Mouse (Mus musculus): ENCODE data around the gene Tab1. TPM values are rescaled to one million over a fixed set of nuclear protein-coding genes. Genes with fewer than 3 reads are reported as not detected.
A peak's percentile ranks its signal among the peaks of the same experiment; 100 is the strongest.

Gene Tab1
- polyA plus RNA-seq (2014; fragmentation: Nextera tagmentation; extraction: Ambion mirVana), result 26.8 and 26.9 TPM in 2 replicates

- ATAC-seq (replicated peaks; ENCODE audit: insufficient number of reproducible peaks, low FRiP score, low TSS enrichment, low read depth), result peak; percentile 88
- WGBS, result under 1% methylated on average over 56 of the region's 59 CpGs
- no peaks in the 10 kb centered on the region for H3K27me3 ChIP-seq (ENCODE audit: control insufficient read depth, insufficient read depth, low read length)
- H3K9me3 ChIP-seq (replicated peaks; ENCODE audit: control insufficient read depth, low read length), result no peaks in the 10 kb centered on the region
- peaks cover 6% of the 10 kb centered on the region for H3K4me1 ChIP-seq (ENCODE audit: control insufficient read depth, insufficient read depth, low read length)
- H3K27ac ChIP-seq (replicated peaks; ENCODE audit: low read depth, low read length), result peak within 1 kb of the TSS; percentile 98
- peaks cover 3% of the 10 kb centered on the region; the same call in 1 of the 2 replicates for H3K36me3 ChIP-seq (replicated peaks; ENCODE audit: control insufficient read depth, insufficient read depth, low read depth, low read length)
- H3K4me3 ChIP-seq (ENCODE audit: low read depth, low read length), result peak within 1 kb of the TSS; percentile 58
- H3K4me2 ChIP-seq (ENCODE audit: low read depth, low read length), result peak within 1 kb of the TSS; percentile 73
- peak; percentile 95 for DNase-seq (ENCODE audit: low spot score)
- peak within 1 kb of the TSS; percentile 91 for H3K9ac ChIP-seq (replicated peaks; ENCODE audit: low read length)
Measured at GRCm38 (mm10) chr15:80132993-80133586, at the start of gene Tab1. TSS of gene Tab1 (plus strand) at chr15:80133127.

DNA sequence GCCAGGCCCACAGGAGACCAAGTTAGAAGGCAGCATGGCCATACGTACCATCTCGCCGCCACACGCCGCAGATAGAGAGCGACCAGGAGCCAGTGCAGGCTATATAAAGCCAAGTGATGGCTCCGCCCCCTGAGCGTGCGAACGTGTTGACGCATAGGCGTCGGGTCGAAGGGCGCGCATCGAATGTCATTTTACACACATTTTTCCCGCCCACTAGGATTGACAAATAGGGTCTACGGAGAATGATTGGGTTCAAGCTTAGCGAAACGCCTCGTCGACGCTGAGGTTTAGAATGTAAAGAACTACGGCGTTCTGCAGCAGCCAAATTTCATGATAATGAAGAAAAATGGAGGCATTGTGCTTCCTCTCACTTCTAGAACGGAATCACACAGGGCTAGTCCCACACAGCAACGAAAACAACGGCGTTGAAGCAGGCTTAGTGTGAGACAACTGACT, 49.6 kb upstream of the Tab1 start:
- Histone ChIP-seq H3K4me1 (ENCODE audit: control insufficient read depth, insufficient read depth, low read length) (no peaks in the 10 kb centered on the region), H3K4me2 (ENCODE audit: low read depth, low read length) (peak overlapping the region; percentile 61), H3K4me3 (ENCODE audit: low read depth, low read length) (peak overlapping the region; percentile 90), H3K9me3 (replicated peaks; ENCODE audit: control insufficient read depth, low read length) (no peaks in the 10 kb centered on the region), H3K36me3 (replicated peaks; ENCODE audit: control insufficient read depth, insufficient read depth, low read depth, low read length) (peaks cover 14% of the 10 kb centered on the region), H3K27me3 (ENCODE audit: control insufficient read depth, insufficient read depth, low read length) (no peaks in the 10 kb centered on the region), H3K9ac (replicated peaks; ENCODE audit: low read length) (peak overlapping the region; percentile 96), H3K27ac (replicated peaks; ENCODE audit: low read depth, low read length) (peak overlapping the region; percentile 80)
- DNase-seq (ENCODE audit: low spot score) (peak; percentile 100), ATAC-seq (replicated peaks; ENCODE audit: insufficient number of reproducible peaks, low FRiP score, low TSS enrichment, low read depth) (peak; percentile 92)
- under 1% methylated on average over 30 of the region's 30 CpGs for WGBS

DNA sequence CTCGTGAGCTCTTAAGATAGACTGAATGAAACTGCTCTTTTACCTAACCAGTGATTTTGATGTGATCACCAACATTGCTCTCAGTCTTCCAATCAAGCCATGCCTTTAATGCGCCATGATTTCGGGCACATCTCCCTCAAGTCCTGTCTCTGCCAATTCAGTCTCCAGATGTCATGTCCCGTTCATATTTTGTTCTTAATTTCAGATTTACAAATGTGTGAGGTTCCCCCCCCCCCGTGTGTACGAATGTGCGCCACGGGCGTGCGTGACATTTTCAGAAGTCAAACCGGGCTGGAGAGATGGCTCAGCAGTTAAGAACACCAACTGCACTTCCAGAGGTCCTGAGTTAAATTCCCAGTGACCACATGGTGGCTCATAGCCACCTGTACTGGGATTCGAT, 49.2 kb upstream of the Tab1 start:
- H3K36me3 ChIP-seq (replicated peaks; ENCODE audit: control insufficient read depth, insufficient read depth, low read depth, low read length), result peaks cover 11% of the 10 kb centered on the region
- H3K4me1 ChIP-seq (ENCODE audit: control insufficient read depth, insufficient read depth, low read length), result no peaks in the 10 kb centered on the region
- DNase-seq (ENCODE audit: low spot score) (no peak), ATAC-seq (replicated peaks; ENCODE audit: insufficient number of reproducible peaks, low FRiP score, low TSS enrichment, low read depth) (no peak)
- H3K27ac ChIP-seq (replicated peaks; ENCODE audit: low read depth, low read length), result peak overlapping the region; percentile 80
- H3K9ac ChIP-seq (replicated peaks; ENCODE audit: low read length), result peak overlapping the region; percentile 65
- H3K4me3 ChIP-seq (ENCODE audit: low read depth, low read length), result peak overlapping the region; percentile 90
- H3K27me3 ChIP-seq (ENCODE audit: control insufficient read depth, insufficient read depth, low read length), result no peaks in the 10 kb centered on the region
- no peaks in the 10 kb centered on the region for H3K9me3 ChIP-seq (replicated peaks; ENCODE audit: control insufficient read depth, low read length)
- under 1% methylated on average over 12 of the region's 12 CpGs for WGBS
- peak overlapping the region; percentile 61 for H3K4me2 ChIP-seq (ENCODE audit: low read depth, low read length)

- H3K27ac ChIP-seq (replicated peaks; ENCODE audit: low read depth, low read length), result no peak overlapping the region
- no peaks in the 10 kb centered on the region for H3K9me3 ChIP-seq (replicated peaks; ENCODE audit: control insufficient read depth, low read length)
- no peak overlapping the region for H3K4me3 ChIP-seq (ENCODE audit: low read depth, low read length)
- DNase-seq (ENCODE audit: low spot score), result no peak
- peaks cover 17% of the 10 kb centered on the region for H3K27me3 ChIP-seq (ENCODE audit: control insufficient read depth, insufficient read depth, low read length)
- no peaks in the 10 kb centered on the region for H3K36me3 ChIP-seq (replicated peaks; ENCODE audit: control insufficient read depth, insufficient read depth, low read depth, low read length)
- no peaks in the 10 kb centered on the region for H3K4me1 ChIP-seq (ENCODE audit: control insufficient read depth, insufficient read depth, low read length)
- 80% methylated on average over 9 of the region's 9 CpGs for WGBS
- ATAC-seq (replicated peaks; ENCODE audit: insufficient number of reproducible peaks, low FRiP score, low TSS enrichment, low read depth), result no peak
- H3K4me2 ChIP-seq (ENCODE audit: low read depth, low read length), result no peak overlapping the region
- no peak overlapping the region for H3K9ac ChIP-seq (replicated peaks; ENCODE audit: low read length)
Measured at GRCm38 (mm10) chr15:80087406-80088012, 45.4 kb upstream of the Tab1 start.

GRCm38 (mm10) chr15:80088637-80089036, 44.3 kb upstream of the Tab1 start:
- Histone ChIP-seq H3K4me2 (ENCODE audit: low read depth, low read length) (no peak overlapping the region), H3K9me3 (replicated peaks; ENCODE audit: control insufficient read depth, low read length) (no peaks in the 10 kb centered on the region), H3K36me3 (replicated peaks; ENCODE audit: control insufficient read depth, insufficient read depth, low read depth, low read length) (no peaks in the 10 kb centered on the region), H3K4me1 (ENCODE audit: control insufficient read depth, insufficient read depth, low read length) (no peaks in the 10 kb centered on the region), H3K9ac (replicated peaks; ENCODE audit: low read length) (no peak overlapping the region), H3K27ac (replicated peaks; ENCODE audit: low read depth, low read length) (no peak overlapping the region), H3K4me3 (ENCODE audit: low read depth, low read length) (no peak overlapping the region), H3K27me3 (ENCODE audit: control insufficient read depth, insufficient read depth, low read length) (peaks cover 22% of the 10 kb centered on the region)
- DNase-seq (ENCODE audit: low spot score), result peak; percentile 94
- WGBS, result 25% methylated on average over 4 of the region's 4 CpGs
- ATAC-seq (replicated peaks; ENCODE audit: insufficient number of reproducible peaks, low FRiP score, low TSS enrichment, low read depth), result no peak

GRCm38 (mm10) chr15:80090155-80090554, 42.8 kb upstream of the Tab1 start:
- 78% methylated on average over 11 of the region's 11 CpGs for WGBS
- Histone ChIP-seq H3K9me3 (replicated peaks; ENCODE audit: control insufficient read depth, low read length) (no peaks in the 10 kb centered on the region), H3K27me3 (ENCODE audit: control insufficient read depth, insufficient read depth, low read length) (peaks cover 22% of the 10 kb centered on the region), H3K9ac (replicated peaks; ENCODE audit: low read length) (no peak overlapping the region), H3K4me2 (ENCODE audit: low read depth, low read length) (no peak overlapping the region), H3K4me1 (ENCODE audit: control insufficient read depth, insufficient read depth, low read length) (no peaks in the 10 kb centered on the region), H3K27ac (replicated peaks; ENCODE audit: low read depth, low read length) (no peak overlapping the region), H3K4me3 (ENCODE audit: low read depth, low read length) (no peak overlapping the region), H3K36me3 (replicated peaks; ENCODE audit: control insufficient read depth, insufficient read depth, low read depth, low read length) (no peaks in the 10 kb centered on the region)
- DNase-seq (ENCODE audit: low spot score) (no peak), ATAC-seq (replicated peaks; ENCODE audit: insufficient number of reproducible peaks, low FRiP score, low TSS enrichment, low read depth) (no peak)

DNA sequence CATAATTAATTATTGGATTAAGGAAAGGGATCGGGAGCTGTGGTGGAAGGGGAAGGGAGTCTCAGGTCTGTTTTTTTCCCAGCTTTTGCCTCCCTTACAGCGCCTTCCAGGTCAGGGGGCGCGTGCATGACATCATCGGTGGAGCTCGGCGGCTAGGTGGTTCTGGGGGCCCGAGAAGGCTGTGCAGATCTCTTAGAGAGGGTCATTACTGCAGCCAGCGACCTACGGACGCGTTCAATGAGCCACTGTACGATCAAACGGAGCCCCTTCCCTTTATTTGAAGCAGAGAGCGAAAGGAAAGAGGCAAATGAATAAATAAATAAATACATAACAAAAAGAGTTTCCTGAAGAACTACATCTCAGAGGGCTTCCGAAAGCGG, 42.2 kb upstream of the Tab1 start:
- ATAC-seq (replicated peaks; ENCODE audit: insufficient number of reproducible peaks, low FRiP score, low TSS enrichment, low read depth) (0 out of 2 replicates have a peak, but pooled peaks have one; percentile 51), DNase-seq (ENCODE audit: low spot score) (peak; percentile 30)
- Histone ChIP-seq H3K9me3 (replicated peaks; ENCODE audit: control insufficient read depth, low read length) (no peaks in the 10 kb centered on the region), H3K27ac (replicated peaks; ENCODE audit: low read depth, low read length) (no peak overlapping the region), H3K36me3 (replicated peaks; ENCODE audit: control insufficient read depth, insufficient read depth, low read depth, low read length) (no peaks in the 10 kb centered on the region), H3K9ac (replicated peaks; ENCODE audit: low read length) (peak overlapping the region; percentile 65), H3K27me3 (ENCODE audit: control insufficient read depth, insufficient read depth, low read length) (peaks cover 22% of the 10 kb centered on the region), H3K4me3 (ENCODE audit: low read depth, low read length) (peak overlapping the region; percentile 65), H3K4me2 (ENCODE audit: low read depth, low read length) (peak overlapping the region; percentile 95), H3K4me1 (ENCODE audit: control insufficient read depth, insufficient read depth, low read length) (no peaks in the 10 kb centered on the region)
- WGBS, result 3% methylated on average over 17 of the region's 17 CpGs
